Mouse (Mus musculus) cerebellum, postnatal 4 days (tissue): ENCODE results near the gene Ddx50.
"Not testable (repeated sequence)": the region's sequence is repeated elsewhere in the genome, so short reads cannot be mapped to it uniquely, and the experiment has no call there.

Source experiments
- DNase-seq, 2 experiments: peaks; one replicate each; pipeline ENCODE4 v3.0.0; 2022; ENCODE audit warnings: low spot score in 2 of 2, mixed read lengths in 1 of 2

Gene Ddx50

GRCm38 (mm10) chr10:62601053-62601791 is 49.8 kb downstream of the Ddx50 start:
- DNase-seq, result no peak

- DNase-seq, result no peak
These were observed 51.0 kb downstream of the Ddx50 start for GRCm38 (mm10) chr10:62600056-62600455.

GRCm38 (mm10) chr10:62599311-62599710 is 51.7 kb downstream of the Ddx50 start:
- not testable (repeated sequence) for DNase-seq

- DNase-seq, result no peak
These were observed 58.5 kb downstream of the Ddx50 start for GRCm38 (mm10) chr10:62592496-62592895.

GRCm38 (mm10) chr10:62590200-62590599 is 60.8 kb downstream of the Ddx50 start:
- peak; percentile 69 to 85 for DNase-seq

GRCm38 (mm10) chr10:62588616-62589015 is 62.4 kb downstream of the Ddx50 start:
- DNase-seq, result no peak

- no peak for DNase-seq
These were observed 67.8 kb downstream of the Ddx50 start for GRCm38 (mm10) chr10:62583245-62583644.

- DNase-seq, result no peak
These were observed 68.3 kb downstream of the Ddx50 start for GRCm38 (mm10) chr10:62582701-62583100.

GRCm38 (mm10) chr10:62582263-62582662 is 68.8 kb downstream of the Ddx50 start:
- DNase-seq, result no peak

- not testable (repeated sequence) for DNase-seq
These were observed 71.9 kb downstream of the Ddx50 start for GRCm38 (mm10) chr10:62579129-62579528.

GRCm38 (mm10) chr10:62578338-62579100 is 72.5 kb downstream of the Ddx50 start, which contains the start of gene Kif1bp:
Kif1bp (minus strand) TSS chr10:62578457.
- peak; percentile 92 to 95 for DNase-seq

- DNase-seq, result peak in 1 of 2 experiments; percentile 21
These were observed 73.2 kb downstream of the Ddx50 start for GRCm38 (mm10) chr10:62577673-62578337.

- no peak for DNase-seq
These were observed 76.0 kb downstream of the Ddx50 start for GRCm38 (mm10) chr10:62575001-62575400.

GRCm38 (mm10) chr10:62570126-62570871 is 80.7 kb downstream of the Ddx50 start:
- no peak for DNase-seq

GRCm38 (mm10) chr10:62568861-62569260 is 82.2 kb downstream of the Ddx50 start:
- no peak for DNase-seq
